Mouse (Mus musculus) forebrain, embryonic 12.5 days (tissue): Measurements from ENCODE around the gene Arhgap21. TPM values are rescaled to one million over a fixed set of nuclear protein-coding genes. Genes with fewer than 3 reads are reported as not detected.
A peak's percentile ranks its signal among the peaks of the same experiment; 100 is the strongest.

ENCODE experiments used
- ATAC-seq: fragments of 200-750 bp; cut with Nextera tagmentation; 2 replicates; pipeline ENCODE4 v1.8.0; 2017; ENCODE audit warnings: moderate TSS enrichment; ENCODE audit not compliant: low FRiP score
- H3K27ac ChIP-seq: fragments of 300-500 bp; sonication (generic); 2 replicates; pipeline ENCODE4 v1.5.1; 2016; ENCODE audit warnings: mild to moderate bottlenecking
- H3K27me3 ChIP-seq: fragments of 300-500 bp; sonication (generic); 2 replicates; pipeline ENCODE4 v1.6.1; 2016; ENCODE audit warnings: mild to moderate bottlenecking
- H3K36me3 ChIP-seq: fragments of 300-500 bp; sonication (generic); replicated peaks from 2 replicates; pipeline ENCODE4 v1.6.1; 2016; ENCODE audit warnings: mild to moderate bottlenecking
- H3K4me1 ChIP-seq: fragments of 300-500 bp; sonication (generic); 2 replicates; pipeline ENCODE4 v1.6.1; 2016
- H3K4me2 ChIP-seq: fragments of 300-500 bp; sonication (generic); 2 replicates; pipeline ENCODE4 v1.6.1; 2016; ENCODE audit warnings: mild to moderate bottlenecking, moderate library complexity
- H3K4me3 ChIP-seq: fragments of 300-500 bp; sonication (generic); replicated peaks from 2 replicates; pipeline ENCODE4 v1.5.1; 2016; ENCODE audit warnings: mild to moderate bottlenecking
- H3K9ac ChIP-seq: fragments of 300-500 bp; sonication (generic); 2 replicates; pipeline ENCODE4 v1.6.1; 2016; ENCODE audit warnings: mild to moderate bottlenecking
- H3K9me3 ChIP-seq: fragments of 300-500 bp; sonication (generic); 2 replicates; pipeline ENCODE4 v1.6.1; 2016
- WGBS: fragments of 180-500 bp; shearing (Covaris S2); methylation state at CpG from one replicate; pipeline ENCODE4 v1.1.7; 2016; 5-methylcytosine and 5-hydroxymethylcytosine counted together
- polyA plus RNA-seq: library from polyadenylated mRNA; unstranded; fragments of >200 nt; fragmentation: Nextera tagmentation; extraction: Ambion mirVana; gene quantifications from 2 replicates; pipeline ENCODE4 v1.2.1, GENCODE M21; 2016

Arhgap21 gene
- polyA plus RNA-seq = 55.8 and 59.7 TPM in 2 replicates

DNA sequence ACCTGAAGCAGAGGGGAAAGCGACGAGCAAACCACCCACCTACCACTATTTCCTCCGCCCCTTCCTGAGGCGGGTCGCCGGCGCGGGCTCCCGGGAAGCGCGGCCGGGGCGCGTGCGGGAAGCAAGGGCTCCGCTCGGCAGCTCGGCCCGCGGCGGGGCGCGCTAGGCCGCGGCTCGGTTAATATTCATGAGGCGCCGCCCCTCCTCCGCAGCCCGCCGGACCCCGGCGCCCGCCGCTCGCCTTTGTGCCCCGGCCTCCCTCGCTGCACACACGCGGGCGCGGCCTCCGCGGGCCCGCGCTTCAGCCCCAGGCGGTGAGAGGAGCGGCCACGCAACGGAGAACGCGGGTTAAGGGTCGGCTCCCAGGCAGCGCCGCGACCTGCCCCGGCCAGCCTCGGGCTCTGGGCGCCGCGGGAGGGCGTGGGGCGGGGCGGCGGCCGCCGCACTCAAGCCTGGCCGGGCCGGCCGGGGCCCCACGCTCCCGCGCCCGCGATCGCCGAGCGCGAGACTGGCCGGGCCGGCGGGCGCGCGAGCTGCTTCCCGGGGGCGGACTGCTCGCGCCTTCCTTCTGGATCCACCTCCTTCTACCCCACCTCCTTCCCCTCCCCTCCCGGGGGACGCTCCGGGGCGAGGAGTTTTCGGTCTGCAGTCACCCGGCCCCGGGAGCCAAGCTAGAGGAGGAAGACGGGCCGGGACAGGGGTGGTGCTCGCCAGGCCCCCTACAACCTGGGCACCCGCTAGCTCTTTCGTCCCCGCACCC is at the start of gene Arhgap21:
Gene Arhgap21 (minus strand): TSS at position 441 of the 760 bp plus-strand sequence.
- Histone ChIP-seq H3K4me1 (peaks cover 26% of the 10 kb centered on the region), H3K4me3 (peak within 1 kb of the TSS; percentile 98), H3K27ac (peak within 1 kb of the TSS; percentile 98), H3K9ac (peak within 1 kb of the TSS; percentile 99), H3K4me2 (peak within 1 kb of the TSS; percentile 70), H3K27me3 (no peaks in the 10 kb centered on the region), H3K36me3 (no peaks in the 10 kb centered on the region), H3K9me3 (no peaks in the 10 kb centered on the region)
- peak; percentile 75 for ATAC-seq
- WGBS = under 1% methylated on average over 97 of the region's 102 CpGs

- WGBS = 78% methylated on average over 7 of the region's 7 CpGs
- Histone ChIP-seq H3K9ac (no peak overlapping the region), H3K4me2 (no peak overlapping the region), H3K4me3 (no peak overlapping the region), H3K27ac (no peak overlapping the region), H3K4me1 (peaks cover 11% of the 10 kb centered on the region), H3K36me3 (no peaks in the 10 kb centered on the region), H3K27me3 (no peaks in the 10 kb centered on the region), H3K9me3 (no peaks in the 10 kb centered on the region)
- no peak for ATAC-seq
Observed at GRCm38 (mm10) chr2:21016589-21016988, 47.9 kb upstream of the Arhgap21 start.

DNA sequence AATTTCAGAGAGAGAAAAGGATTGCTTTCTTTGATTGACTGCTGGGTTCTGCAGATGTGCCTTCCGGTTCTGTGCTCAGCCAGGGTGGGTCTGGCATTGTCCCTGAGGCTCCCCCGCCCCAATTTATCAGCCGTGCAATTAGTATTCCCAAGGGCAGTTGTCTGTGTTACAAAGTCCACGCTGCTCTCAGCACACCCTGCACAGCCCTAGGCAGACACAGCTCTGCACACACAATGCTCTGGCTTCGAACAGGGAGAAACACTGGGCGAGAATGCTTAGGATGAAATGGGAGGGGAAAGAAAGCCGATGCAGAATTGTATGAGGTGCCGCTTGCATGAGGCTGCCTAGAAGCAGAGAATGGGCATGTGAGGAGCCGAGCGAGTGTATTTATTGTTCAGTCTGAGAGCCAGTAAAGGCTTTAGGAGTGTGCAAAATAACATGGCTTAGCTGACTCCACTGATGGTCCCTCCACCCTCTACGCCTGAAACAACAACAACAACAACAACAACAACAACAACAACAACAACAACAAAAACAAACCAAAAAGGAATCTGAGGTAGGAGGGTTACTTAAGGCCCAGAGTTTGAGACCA is 42.2 kb upstream of the Arhgap21 start:
- peaks cover 48% of the 10 kb centered on the region for H3K4me1 ChIP-seq
- no peaks in the 10 kb centered on the region for H3K9me3 ChIP-seq
- H3K27me3 ChIP-seq = no peaks in the 10 kb centered on the region
- 12% methylated on average over 11 of the region's 11 CpGs for WGBS
- H3K9ac ChIP-seq = peak overlapping the region; percentile 45
- H3K36me3 ChIP-seq = no peaks in the 10 kb centered on the region
- no peak overlapping the region for H3K4me3 ChIP-seq
- peak overlapping the region; percentile 98 for H3K27ac ChIP-seq
- peak; percentile 92 for ATAC-seq
- H3K4me2 ChIP-seq = peak overlapping the region; percentile 32

GRCm38 (mm10) chr2:21010219-21010618 is 41.5 kb upstream of the Arhgap21 start:
- H3K4me1 ChIP-seq = peaks cover 51% of the 10 kb centered on the region
- no peaks in the 10 kb centered on the region for H3K36me3 ChIP-seq
- peak overlapping the region; percentile 98 for H3K27ac ChIP-seq
- 12% methylated on average over 9 of the region's 9 CpGs for WGBS
- no peak overlapping the region for H3K4me3 ChIP-seq
- peak; percentile 91 for ATAC-seq
- no peaks in the 10 kb centered on the region for H3K27me3 ChIP-seq
- no peaks in the 10 kb centered on the region for H3K9me3 ChIP-seq
- peak overlapping the region; percentile 24 for H3K4me2 ChIP-seq
- peak overlapping the region; percentile 38 for H3K9ac ChIP-seq

- Histone ChIP-seq H3K27ac (peak overlapping the region; percentile 98), H3K4me3 (no peak overlapping the region), H3K4me1 (peaks cover 51% of the 10 kb centered on the region), H3K9me3 (no peaks in the 10 kb centered on the region), H3K9ac (no peak overlapping the region), H3K27me3 (no peaks in the 10 kb centered on the region), H3K4me2 (peak overlapping the region; percentile 24), H3K36me3 (no peaks in the 10 kb centered on the region)
- 31% methylated on average over 16 of the region's 16 CpGs for WGBS
- ATAC-seq = peak; percentile 49
Observed at GRCm38 (mm10) chr2:21009258-21010140, 40.8 kb upstream of the Arhgap21 start.

DNA sequence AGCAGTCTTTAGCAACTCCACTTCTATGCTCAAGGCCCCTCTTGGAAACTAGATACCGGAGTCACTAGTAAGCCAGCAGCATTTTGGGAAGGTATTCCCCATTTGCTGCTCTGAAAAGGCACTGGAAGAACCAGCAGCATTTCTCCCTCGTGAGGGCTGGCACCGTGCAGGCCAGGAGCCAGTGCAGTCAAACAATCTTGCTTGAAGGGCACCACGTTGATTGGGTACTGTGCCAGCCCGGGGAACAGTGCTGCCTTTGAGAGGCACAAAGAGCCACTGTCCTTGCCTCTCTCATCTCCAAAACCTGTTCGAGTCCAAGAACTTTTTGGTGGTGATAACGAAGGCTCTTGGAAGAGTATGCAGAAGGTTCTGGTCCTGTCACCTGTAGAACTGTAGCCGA is 33.9 kb upstream of the Arhgap21 start:
- no peaks in the 10 kb centered on the region for H3K36me3 ChIP-seq
- H3K4me3 ChIP-seq = no peak overlapping the region
- H3K4me2 ChIP-seq = no peak overlapping the region
- peaks cover 4% of the 10 kb centered on the region; the same call in 1 of the 2 replicates for H3K4me1 ChIP-seq
- 84% methylated on average over 8 of the region's 8 CpGs for WGBS
- H3K27me3 ChIP-seq = no peaks in the 10 kb centered on the region
- H3K9ac ChIP-seq = no peak overlapping the region
- H3K9me3 ChIP-seq = no peaks in the 10 kb centered on the region
- ATAC-seq = no peak
- no peak overlapping the region for H3K27ac ChIP-seq

GRCm38 (mm10) chr2:21001156-21001555 is 32.5 kb upstream of the Arhgap21 start:
- H3K27ac ChIP-seq = no peak overlapping the region
- H3K4me1 ChIP-seq = peaks cover 3% of the 10 kb centered on the region; the same call in 1 of the 2 replicates
- H3K9ac ChIP-seq = no peak overlapping the region
- H3K9me3 ChIP-seq = no peaks in the 10 kb centered on the region
- 79% methylated on average over 5 of the region's 5 CpGs for WGBS
- H3K27me3 ChIP-seq = no peaks in the 10 kb centered on the region
- ATAC-seq = no peak
- no peak overlapping the region for H3K4me2 ChIP-seq
- no peaks in the 10 kb centered on the region for H3K36me3 ChIP-seq
- H3K4me3 ChIP-seq = no peak overlapping the region

DNA sequence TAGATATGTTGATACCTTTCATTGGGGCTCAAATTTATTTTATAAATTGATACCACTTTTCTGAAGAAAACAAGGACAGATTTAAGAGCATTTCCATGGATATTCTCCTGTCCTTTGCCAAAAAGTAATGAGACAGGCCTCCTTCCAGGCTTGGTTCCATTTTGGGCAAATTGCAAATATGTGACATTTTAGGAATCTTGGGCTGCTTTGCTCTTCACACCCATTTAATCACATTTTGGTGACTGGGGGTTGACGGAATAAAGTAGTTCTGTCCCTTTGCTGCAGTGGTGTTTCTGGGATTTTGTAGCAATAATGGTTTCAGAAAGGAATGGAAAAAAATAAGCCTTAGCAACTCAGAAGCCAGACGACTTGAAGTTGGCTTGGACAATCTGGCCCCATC is 26.9 kb upstream of the Arhgap21 start:
- Histone ChIP-seq H3K9ac (no peak overlapping the region), H3K4me2 (no peak overlapping the region), H3K36me3 (no peaks in the 10 kb centered on the region), H3K27me3 (no peaks in the 10 kb centered on the region), H3K27ac (no peak overlapping the region), H3K9me3 (no peaks in the 10 kb centered on the region), H3K4me1 (no peaks in the 10 kb centered on the region), H3K4me3 (no peak overlapping the region)
- ATAC-seq = no peak
- WGBS = 90% methylated on average over 2 of the region's 2 CpGs

- no peak overlapping the region for H3K4me3 ChIP-seq
- no peaks in the 10 kb centered on the region for H3K4me1 ChIP-seq
- H3K27me3 ChIP-seq = no peaks in the 10 kb centered on the region
- H3K27ac ChIP-seq = no peak overlapping the region
- WGBS = 77% methylated on average over 2 of the region's 2 CpGs
- no peak overlapping the region for H3K4me2 ChIP-seq
- no peaks in the 10 kb centered on the region for H3K36me3 ChIP-seq
- no peak overlapping the region for H3K9ac ChIP-seq
- no peaks in the 10 kb centered on the region for H3K9me3 ChIP-seq
- ATAC-seq = no peak
Observed at GRCm38 (mm10) chr2:20991508-20991907, 22.8 kb upstream of the Arhgap21 start.

- no peaks in the 10 kb centered on the region for H3K9me3 ChIP-seq
- H3K27ac ChIP-seq = no peak overlapping the region
- no peak for ATAC-seq
- H3K27me3 ChIP-seq = no peaks in the 10 kb centered on the region
- WGBS = 81% methylated on average over 2 of the region's 2 CpGs
- H3K4me1 ChIP-seq = no peaks in the 10 kb centered on the region
- no peak overlapping the region for H3K4me2 ChIP-seq
- H3K9ac ChIP-seq = no peak overlapping the region
- no peak overlapping the region for H3K4me3 ChIP-seq
- no peaks in the 10 kb centered on the region for H3K36me3 ChIP-seq
Observed at GRCm38 (mm10) chr2:20990907-20991306, 22.2 kb upstream of the Arhgap21 start.

DNA sequence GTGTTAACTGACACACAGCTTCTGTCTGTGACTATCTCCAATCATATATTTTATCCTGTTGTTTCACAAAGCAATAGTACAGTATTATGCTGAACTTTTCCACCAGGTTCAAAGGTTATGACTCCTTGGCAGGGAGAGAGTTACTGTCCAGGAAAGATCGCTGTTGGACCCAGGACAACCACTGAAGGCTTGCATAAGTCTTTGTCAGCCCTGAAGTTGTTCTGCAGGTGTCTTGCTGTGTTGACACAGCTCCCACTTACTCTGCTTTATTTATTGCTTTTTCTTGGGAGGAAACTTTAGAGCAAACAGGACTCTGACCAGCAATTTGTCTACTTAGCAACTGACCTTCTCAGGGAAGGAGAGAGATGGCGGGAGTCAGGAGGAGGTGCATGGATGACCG is 21.4 kb upstream of the Arhgap21 start:
- no peaks in the 10 kb centered on the region for H3K36me3 ChIP-seq
- no peak overlapping the region for H3K9ac ChIP-seq
- H3K27ac ChIP-seq = no peak overlapping the region
- H3K9me3 ChIP-seq = no peaks in the 10 kb centered on the region
- H3K4me2 ChIP-seq = no peak overlapping the region
- ATAC-seq = no peak
- no peaks in the 10 kb centered on the region for H3K4me1 ChIP-seq
- no peak overlapping the region for H3K4me3 ChIP-seq
- WGBS = 95% methylated on average over 3 of the region's 3 CpGs
- no peaks in the 10 kb centered on the region for H3K27me3 ChIP-seq

GRCm38 (mm10) chr2:20987822-20988221 is 19.1 kb upstream of the Arhgap21 start:
- 65% methylated on average over 3 of the region's 3 CpGs for WGBS
- Histone ChIP-seq H3K4me2 (no peak overlapping the region), H3K4me3 (no peak overlapping the region), H3K27ac (no peak overlapping the region), H3K36me3 (no peaks in the 10 kb centered on the region), H3K9ac (no peak overlapping the region), H3K27me3 (no peaks in the 10 kb centered on the region), H3K9me3 (no peaks in the 10 kb centered on the region), H3K4me1 (no peaks in the 10 kb centered on the region)
- ATAC-seq = no peak
